In genomic region chr4:153827914-153828313, GRCm38 (mm10) we compare ENCODE assay signal across 11 mouse cellular contexts.
A peak's percentile ranks its signal among the peaks of the same experiment; 100 is the strongest.
DNase-seq lines count a peak whose midpoint lies in the region; ATAC-seq and TF ChIP-seq lines count a peak whose summit lies in the region.
"Had no signal": no experiment of that assay in that cellular context is flagged by ENCODE, and none has a peak within 500 bp of the region (broad histone marks: within the 10 kb centered on the region; RNA-seq: fewer than 3 reads in every experiment).

No protein-coding gene starts in this region.

- H3K36me3 ChIP-seq in forebrain, embryonic 12.5 days (replicated peaks), result no peaks in the 10 kb centered on the region
- no peaks in the 10 kb centered on the region for H3K36me3 ChIP-seq in forebrain, embryonic 14.5 days (ENCODE audit: control insufficient read depth, insufficient read depth, low read length)
- H3K36me3 ChIP-seq in embryonic facial prominence, embryonic 11.5 days (replicated peaks; ENCODE audit: control insufficient read depth, insufficient read depth, low read depth, low read length), result no peaks in the 10 kb centered on the region
- H3K36me3 ChIP-seq: G1E; limb, embryonic 12.5 days had no signal

- H3K4me1 ChIP-seq in forebrain, embryonic 12.5 days, result no peaks in the 10 kb centered on the region
- H3K4me1 ChIP-seq in forebrain, embryonic 14.5 days (ENCODE audit: control insufficient read depth, insufficient read depth, low read length), result no peaks in the 10 kb centered on the region
- H3K4me1 ChIP-seq in lung, adult 2 months (ENCODE audit: control insufficient read depth, insufficient read depth, low read length), result no peaks in the 10 kb centered on the region
- H3K4me1 ChIP-seq in embryonic facial prominence, embryonic 11.5 days (ENCODE audit: control insufficient read depth, insufficient read depth, low read length), result no peaks in the 10 kb centered on the region
- H3K4me1 ChIP-seq: limb, embryonic 12.5 days had no signal

- 0 out of 2 replicates have a peak, but pooled peaks have one; percentile 17 for ATAC-seq in forebrain, embryonic 12.5 days (ENCODE audit: low FRiP score)
- ATAC-seq in forebrain, embryonic 14.5 days, result no peak
- ATAC-seq in embryonic facial prominence, embryonic 11.5 days (replicated peaks; ENCODE audit: insufficient number of reproducible peaks, low FRiP score, low TSS enrichment, low read depth), result 0 out of 2 replicates have a peak, but pooled peaks have one; percentile 25
- ATAC-seq in monocyte, adult 5-6 weeks (replicated peaks; ENCODE audit: insufficient number of reproducible peaks, low FRiP score, low TSS enrichment, poor library complexity, severe bottlenecking), result no peak

- H3K4me3 ChIP-seq in forebrain, embryonic 12.5 days (replicated peaks), result no peak overlapping the region
- no peak overlapping the region for H3K4me3 ChIP-seq in forebrain, embryonic 14.5 days (ENCODE audit: low read depth, low read length)
- H3K4me3 ChIP-seq in lung, adult 2 months (replicated peaks; ENCODE audit: extremely low read depth, low read depth, low read length), result no peak overlapping the region
- H3K4me3 ChIP-seq in embryonic facial prominence, embryonic 11.5 days (ENCODE audit: low read depth, low read length), result no peak overlapping the region
- H3K4me3 ChIP-seq: limb, embryonic 12.5 days had no signal

- no peak for DNase-seq in forebrain, embryonic 14.5 days (ENCODE audit: low spot score)
- peak; percentile 3 for DNase-seq in lung, adult 2 months
- no peak for DNase-seq in lung, postnatal 25 days (ENCODE audit: low spot score)
- peak; percentile 46 for DNase-seq in embryonic facial prominence, embryonic 11.5 days (ENCODE audit: low spot score)
- DNase-seq in retina, postnatal 7 days (ENCODE audit: low read depth, low spot score), result peak; percentile 31
- DNase-seq in gastrocnemius, postnatal 36 days, result no peak
- DNase-seq: heart, adult 11 months had no signal

- H3K9me3 ChIP-seq in forebrain, embryonic 12.5 days, result no peaks in the 10 kb centered on the region
- no peaks in the 10 kb centered on the region for H3K9me3 ChIP-seq in forebrain, embryonic 14.5 days (replicated peaks; ENCODE audit: control insufficient read depth, low read length)
- no peaks in the 10 kb centered on the region for H3K9me3 ChIP-seq in embryonic facial prominence, embryonic 11.5 days (replicated peaks; ENCODE audit: control insufficient read depth, low read length)

- no peak for TF ChIP-seq POLR2A in lung, adult 2 months (IDR thresholded peaks at IDR 0.05; ENCODE audit: borderline replicate concordance, extremely low read depth, low read depth, low read length)

- intact Hi-C loops in gastrocnemius, postnatal 36 days (cut with DNase I), result no loop called here

- 0 out of 2 replicates have a peak, but pooled peaks have one; percentile 9 for TF ChIP-seq CTCF in lung, adult 2 months (IDR thresholded peaks at IDR 0.05; ENCODE audit: insufficient read depth, low read length)

- no peak overlapping the region for H3K4me2 ChIP-seq in forebrain, embryonic 12.5 days
- H3K4me2 ChIP-seq in forebrain, embryonic 14.5 days (ENCODE audit: low read length), result no peak overlapping the region
- no peak overlapping the region for H3K4me2 ChIP-seq in embryonic facial prominence, embryonic 11.5 days (ENCODE audit: low read depth, low read length)
- H3K4me2 ChIP-seq: limb, embryonic 12.5 days had no signal

- H3K27ac ChIP-seq in forebrain, embryonic 12.5 days, result no peak overlapping the region
- H3K27ac ChIP-seq in forebrain, embryonic 14.5 days (ENCODE audit: low read depth, low read length), result no peak overlapping the region
- no peak overlapping the region for H3K27ac ChIP-seq in embryonic facial prominence, embryonic 11.5 days (replicated peaks; ENCODE audit: low read depth, low read length)
- H3K27ac ChIP-seq: limb, embryonic 12.5 days had no signal

- H3K27me3 ChIP-seq in forebrain, embryonic 12.5 days, result no peaks in the 10 kb centered on the region
- H3K27me3 ChIP-seq in forebrain, embryonic 14.5 days (replicated peaks; ENCODE audit: control insufficient read depth, insufficient read depth, low read length), result no peaks in the 10 kb centered on the region
- no peaks in the 10 kb centered on the region for H3K27me3 ChIP-seq in embryonic facial prominence, embryonic 11.5 days (ENCODE audit: control insufficient read depth, insufficient read depth, low read length)

- H3K9ac ChIP-seq in forebrain, embryonic 12.5 days, result no peak overlapping the region
- no peak overlapping the region for H3K9ac ChIP-seq in forebrain, embryonic 14.5 days (ENCODE audit: low read length)
- no peak overlapping the region for H3K9ac ChIP-seq in embryonic facial prominence, embryonic 11.5 days (replicated peaks; ENCODE audit: low read length)
- H3K9ac ChIP-seq: limb, embryonic 12.5 days had no signal

- 40% methylated on average over 9 of the region's 9 CpGs for WGBS in forebrain, embryonic 12.5 days
- WGBS in forebrain, embryonic 14.5 days, result 44% methylated on average over 9 of the region's 9 CpGs
- WGBS in lung, adult 2 months, result 52% methylated on average over 9 of the region's 9 CpGs
- WGBS in embryonic facial prominence, embryonic 11.5 days, result 38% methylated on average over 9 of the region's 9 CpGs

Comparison
In these comparisons a context has a peak if more than half of its experiments do, and no peak if none do; other contexts are left out.
1. ATAC-seq: peak in forebrain, embryonic 12.5 days (single experiment) and embryonic facial prominence, embryonic 11.5 days (single experiment); none in forebrain, embryonic 14.5 days (single experiment) and monocyte, adult 5-6 weeks (single experiment).
2. DNase-seq: peak in lung, adult 2 months (single experiment), embryonic facial prominence, embryonic 11.5 days (single experiment) and retina, postnatal 7 days (single experiment); none in forebrain, embryonic 14.5 days (single experiment), lung, postnatal 25 days (single experiment) and gastrocnemius, postnatal 36 days (0 of 2).